Mouse (Mus musculus) adrenal gland, postnatal 10 days (tissue): Measurements from ENCODE around the gene Fam45a. TPM values are rescaled to one million over a fixed set of nuclear protein-coding genes. Genes with fewer than 3 reads are reported as not detected.

Source experiments
- DNase-seq: peaks from one replicate; pipeline ENCODE4 v3.0.0; 2021; ENCODE audit warnings: mixed read lengths
- long read RNA-seq, 2 experiments: library from polyadenylated mRNA; stranded (forward); transcript quantifications; one replicate each; pipeline ENCODE4 v2.0.0; 2021
- total RNA-seq, 2 experiments: library from RNA; stranded (reverse); gene quantifications; 2 replicates each; pipeline ENCODE4 v1.2.3; 2021

Fam45a gene
- total RNA-seq, result 10 to 100 TPM; 24.5 to 29.3 TPM
- long read RNA-seq, experiment 1, transcript Fam45a-201 (9 exons, 2,307 nt), result major isoform, 10 of 16 reads
- long read RNA-seq, experiment 1, partial matches to known transcripts, result 2 of 16 reads
- long read RNA-seq, experiment 1, other reads (novel, unspliced or antisense), result 3 of 16 reads
- long read RNA-seq, experiment 2, transcript Fam45a-201 (9 exons, 2,307 nt), result major isoform, 12 of 18 reads
- long read RNA-seq, experiment 2, partial matches to known transcripts, result 0 of 18 reads
- long read RNA-seq, experiment 2, other reads (novel, unspliced or antisense), result 4 of 18 reads

GRCm38 (mm10) chr19:60811098-60812035, at the start of gene Fam45a:
TSS of gene Fam45a (plus strand) at chr19:60811585.
- peak; percentile 94 for DNase-seq

GRCm38 (mm10) chr19:60773366-60773765, 38.0 kb upstream of the Fam45a start:
- peak; percentile 40 for DNase-seq

GRCm38 (mm10) chr19:60782034-60782433, 29.4 kb upstream of the Fam45a start:
- DNase-seq, result no peak

GRCm38 (mm10) chr19:60784712-60785111, 26.7 kb upstream of the Fam45a start:
- no peak for DNase-seq

- DNase-seq, result no peak
These were observed 23.8 kb upstream of the Fam45a start for GRCm38 (mm10) chr19:60787465-60788150.

GRCm38 (mm10) chr19:60788214-60788960, 23.0 kb upstream of the Fam45a start:
- DNase-seq, result no peak

GRCm38 (mm10) chr19:60789452-60789851, 21.9 kb upstream of the Fam45a start:
- no peak for DNase-seq

GRCm38 (mm10) chr19:60789919-60790506, 21.4 kb upstream of the Fam45a start:
- peak; percentile 72 for DNase-seq

- DNase-seq, result peak; percentile 96
These were observed 20.7 kb upstream of the Fam45a start, which contains the start of gene Eif3a for GRCm38 (mm10) chr19:60790551-60791161. TSS of gene Eif3a (minus strand) at chr19:60790658.

- no peak for DNase-seq
These were observed 20.2 kb upstream of the Fam45a start for GRCm38 (mm10) chr19:60791164-60791563.

- no peak for DNase-seq
These were observed 18.1 kb upstream of the Fam45a start for GRCm38 (mm10) chr19:60793170-60793707.

- DNase-seq, result peak; percentile 62
These were observed 16.1 kb upstream of the Fam45a start for GRCm38 (mm10) chr19:60795244-60795643.

GRCm38 (mm10) chr19:60797415-60797814, 14.0 kb upstream of the Fam45a start:
- DNase-seq, result no peak

- DNase-seq, result no peak
These were observed 11.4 kb upstream of the Fam45a start for GRCm38 (mm10) chr19:60799867-60800569.

- DNase-seq, result no peak
These were observed 6.5 kb upstream of the Fam45a start for GRCm38 (mm10) chr19:60804903-60805302.

GRCm38 (mm10) chr19:60809927-60810326, 1.5 kb upstream of the Fam45a start:
- DNase-seq, result no peak

- DNase-seq, result no peak
These were observed 628 bp downstream of the Fam45a start for GRCm38 (mm10) chr19:60812036-60812389.

- DNase-seq, result no peak
These were observed 1.7 kb downstream of the Fam45a start for GRCm38 (mm10) chr19:60813133-60813532.

- DNase-seq, result no peak
These were observed 7.3 kb downstream of the Fam45a start for GRCm38 (mm10) chr19:60818677-60819076.

GRCm38 (mm10) chr19:60837747-60838146, 26.4 kb downstream of the Fam45a start:
- DNase-seq, result peak; percentile 91
